Mouse (Mus musculus) heart, embryonic 15.5 days (tissue): ENCODE measurements around the gene Hnrnpu. TPM values are rescaled to one million over a fixed set of nuclear protein-coding genes. Genes with fewer than 3 reads are reported as not detected.

Experiments used
- ATAC-seq: fragments of 200-750 bp; cut with Nextera tagmentation; replicated peaks from 2 replicates; pipeline ENCODE4 v1.8.0; 2017; ENCODE audit warnings: low read depth, moderate TSS enrichment; ENCODE audit not compliant: insufficient number of reproducible peaks, insufficient read depth, low FRiP score
- H3K27ac ChIP-seq: fragments of 300-500 bp; sonication (generic); 2 replicates; pipeline ENCODE4 v1.5.1; 2015; ENCODE audit warnings: mild to moderate bottlenecking, inconsistent platforms
- H3K27me3 ChIP-seq: fragments of 300-500 bp; sonication (generic); 2 replicates; pipeline ENCODE4 v1.6.1; 2015; ENCODE audit warnings: inconsistent platforms
- H3K36me3 ChIP-seq: fragments of 300-500 bp; sonication (generic); 2 replicates; pipeline ENCODE4 v1.6.1; 2015; ENCODE audit warnings: mild to moderate bottlenecking, inconsistent platforms
- H3K4me1 ChIP-seq: fragments of 300-500 bp; sonication (generic); replicated peaks from 2 replicates; pipeline ENCODE4 v1.6.1; 2015; ENCODE audit warnings: inconsistent platforms
- H3K4me2 ChIP-seq: fragments of 300-500 bp; sonication (generic); 2 replicates; pipeline ENCODE4 v1.6.1; 2015; ENCODE audit warnings: inconsistent platforms, mild to moderate bottlenecking, moderate library complexity
- H3K4me3 ChIP-seq: fragments of 300-500 bp; sonication (generic); 2 replicates; pipeline ENCODE4 v1.5.1; 2015; ENCODE audit warnings: mild to moderate bottlenecking, inconsistent platforms
- H3K9ac ChIP-seq: fragments of 300-500 bp; sonication (generic); 2 replicates; pipeline ENCODE4 v1.6.1; 2015; ENCODE audit warnings: mild to moderate bottlenecking, inconsistent platforms
- H3K9me3 ChIP-seq: fragments of 300-500 bp; sonication (generic); replicated peaks from 2 replicates; pipeline ENCODE4 v1.6.1; 2016; ENCODE audit warnings: inconsistent platforms
- WGBS: fragments of 180-500 bp; shearing (Covaris S2); methylation state at CpG from one replicate; pipeline ENCODE4 v1.1.7; 2015; ENCODE audit warnings: mixed read lengths; 5-methylcytosine and 5-hydroxymethylcytosine counted together
- polyA plus RNA-seq: library from polyadenylated mRNA; unstranded; fragments of >200 nt; fragmentation: Nextera tagmentation; extraction: Ambion mirVana; gene quantifications from 2 replicates; pipeline ENCODE4 v1.2.1, GENCODE M21; 2015

The Hnrnpu gene
- 227 and 271 TPM in 2 replicates for polyA plus RNA-seq

- peak; percentile 92 for ATAC-seq
- WGBS, result under 1% methylated on average over 73 of the region's 73 CpGs
- H3K9ac ChIP-seq, result peak within 1 kb of the TSS; percentile 100
Observed at GRCm38 (mm10) chr1:178337551-178338317, at the start of gene Hnrnpu. TSS of gene Hnrnpu (minus strand) at chr1:178337797.

DNA sequence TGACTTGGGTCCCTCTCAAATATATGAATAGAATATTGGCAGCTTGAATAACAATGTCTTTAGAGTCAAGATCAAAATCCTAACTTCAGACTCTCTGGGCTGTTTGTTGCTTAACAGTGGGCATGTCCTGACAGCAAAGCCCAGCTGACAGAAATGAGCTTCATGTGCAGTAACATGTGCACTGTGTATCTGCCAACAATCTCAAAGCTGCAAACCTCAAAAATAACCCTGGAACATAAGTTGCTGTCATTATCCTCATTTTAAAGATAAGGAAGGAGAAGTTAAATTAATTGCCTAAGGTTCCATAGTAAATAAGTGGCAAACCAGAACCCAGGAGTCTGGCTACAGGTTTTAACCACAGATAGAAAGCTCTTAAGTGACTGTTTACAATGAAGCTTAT lies 44.6 kb upstream of the Hnrnpu start:
- Histone ChIP-seq H3K4me2 (no peak overlapping the region), H3K9me3 (no peaks in the 10 kb centered on the region), H3K36me3 (no peaks in the 10 kb centered on the region), H3K27ac (no peak overlapping the region), H3K27me3 (no peaks in the 10 kb centered on the region), H3K4me3 (no peak overlapping the region), H3K9ac (no peak overlapping the region), H3K4me1 (peaks cover 7% of the 10 kb centered on the region; the same call in 1 of the 2 replicates)
- no peak for ATAC-seq

More at GRCm38 (mm10) chr1:178337551-178338317, at the start of gene Hnrnpu:
- Histone ChIP-seq H3K4me2 (peak within 1 kb of the TSS; percentile 59), H3K4me3 (peak within 1 kb of the TSS; percentile 100), H3K4me1 (peaks cover 23% of the 10 kb centered on the region), H3K36me3 (peaks cover 20% of the 10 kb centered on the region), H3K9me3 (no peaks in the 10 kb centered on the region), H3K27me3 (no peaks in the 10 kb centered on the region), H3K27ac (peak within 1 kb of the TSS; percentile 100)

GRCm38 (mm10) chr1:178379224-178379623 lies 41.6 kb upstream of the Hnrnpu start:
- Histone ChIP-seq H3K9ac (no peak overlapping the region), H3K36me3 (no peaks in the 10 kb centered on the region), H3K9me3 (no peaks in the 10 kb centered on the region), H3K27ac (no peak overlapping the region), H3K4me2 (no peak overlapping the region), H3K27me3 (no peaks in the 10 kb centered on the region), H3K4me3 (no peak overlapping the region), H3K4me1 (peaks cover 10% of the 10 kb centered on the region)
- ATAC-seq, result no peak
- 95% methylated on average over 1 of the region's 1 CpGs for WGBS

DNA sequence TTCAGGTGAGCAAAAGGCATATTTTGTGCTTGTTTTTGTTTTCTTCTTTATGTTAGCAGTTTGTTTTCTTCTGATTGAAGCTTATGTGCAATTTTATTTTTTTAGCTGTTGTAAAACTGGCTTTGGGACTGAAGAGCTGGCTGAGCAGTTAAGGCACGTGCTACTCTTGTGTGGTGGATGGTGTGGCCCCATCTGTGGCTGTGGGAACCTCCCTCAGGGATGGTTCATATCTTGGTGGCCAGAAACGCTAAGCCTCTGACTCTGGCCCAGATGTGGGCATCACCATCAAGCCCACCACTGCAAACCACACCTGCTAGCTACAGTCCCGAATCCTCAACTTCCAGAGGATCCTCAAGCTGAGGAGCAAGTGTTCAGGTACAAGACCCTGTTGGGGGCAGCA lies 40.5 kb upstream of the Hnrnpu start:
- no peak overlapping the region for H3K9ac ChIP-seq
- H3K27ac ChIP-seq, result no peak overlapping the region
- H3K9me3 ChIP-seq, result no peaks in the 10 kb centered on the region
- H3K36me3 ChIP-seq, result no peaks in the 10 kb centered on the region
- H3K4me1 ChIP-seq, result peaks cover 10% of the 10 kb centered on the region
- ATAC-seq, result no peak
- H3K4me3 ChIP-seq, result no peak overlapping the region
- no peak overlapping the region for H3K4me2 ChIP-seq
- 64% methylated on average over 3 of the region's 3 CpGs for WGBS
- H3K27me3 ChIP-seq, result no peaks in the 10 kb centered on the region

- 55% methylated on average over 2 of the region's 2 CpGs for WGBS
- no peak for ATAC-seq
Observed at GRCm38 (mm10) chr1:178376907-178377306, 39.3 kb upstream of the Hnrnpu start.

GRCm38 (mm10) chr1:178376061-178376460 lies 38.5 kb upstream of the Hnrnpu start:
- WGBS, result 80% methylated on average over 2 of the region's 2 CpGs
- no peaks in the 10 kb centered on the region for H3K9me3 ChIP-seq
- no peak for ATAC-seq
- H3K4me3 ChIP-seq, result no peak overlapping the region
- H3K4me1 ChIP-seq, result peaks cover 3% of the 10 kb centered on the region; the same call in 1 of the 2 replicates
- H3K27me3 ChIP-seq, result no peaks in the 10 kb centered on the region
- H3K9ac ChIP-seq, result no peak overlapping the region
- H3K4me2 ChIP-seq, result no peak overlapping the region
- no peaks in the 10 kb centered on the region for H3K36me3 ChIP-seq
- H3K27ac ChIP-seq, result no peak overlapping the region

More at GRCm38 (mm10) chr1:178376907-178377306, 39.3 kb upstream of the Hnrnpu start:
- H3K9me3 ChIP-seq, result no peaks in the 10 kb centered on the region
- no peak overlapping the region for H3K9ac ChIP-seq
- H3K36me3 ChIP-seq, result no peaks in the 10 kb centered on the region
- H3K4me3 ChIP-seq, result no peak overlapping the region
- no peak overlapping the region for H3K4me2 ChIP-seq
- H3K27me3 ChIP-seq, result no peaks in the 10 kb centered on the region
- peaks cover 3% of the 10 kb centered on the region; the same call in 1 of the 2 replicates for H3K4me1 ChIP-seq
- no peak overlapping the region for H3K27ac ChIP-seq

- no peaks in the 10 kb centered on the region for H3K27me3 ChIP-seq
Observed at GRCm38 (mm10) chr1:178375381-178375780, 37.8 kb upstream of the Hnrnpu start.

GRCm38 (mm10) chr1:178372681-178373080 lies 35.1 kb upstream of the Hnrnpu start:
- H3K27ac ChIP-seq, result no peak overlapping the region
- no peaks in the 10 kb centered on the region for H3K9me3 ChIP-seq
- H3K4me3 ChIP-seq, result no peak overlapping the region
- peaks cover 18% of the 10 kb centered on the region for H3K4me1 ChIP-seq
- H3K9ac ChIP-seq, result no peak overlapping the region
- no peak for ATAC-seq
- no peaks in the 10 kb centered on the region for H3K27me3 ChIP-seq
- 80% methylated on average over 4 of the region's 4 CpGs for WGBS
- no peaks in the 10 kb centered on the region for H3K36me3 ChIP-seq
- no peak overlapping the region for H3K4me2 ChIP-seq

More at GRCm38 (mm10) chr1:178375381-178375780, 37.8 kb upstream of the Hnrnpu start:
- H3K4me3 ChIP-seq, result no peak overlapping the region
- ATAC-seq, result no peak
- H3K36me3 ChIP-seq, result no peaks in the 10 kb centered on the region
- H3K9ac ChIP-seq, result no peak overlapping the region
- H3K4me1 ChIP-seq, result peaks cover 3% of the 10 kb centered on the region; the same call in 1 of the 2 replicates
- H3K9me3 ChIP-seq, result no peaks in the 10 kb centered on the region
- H3K27ac ChIP-seq, result no peak overlapping the region
- H3K4me2 ChIP-seq, result no peak overlapping the region

DNA sequence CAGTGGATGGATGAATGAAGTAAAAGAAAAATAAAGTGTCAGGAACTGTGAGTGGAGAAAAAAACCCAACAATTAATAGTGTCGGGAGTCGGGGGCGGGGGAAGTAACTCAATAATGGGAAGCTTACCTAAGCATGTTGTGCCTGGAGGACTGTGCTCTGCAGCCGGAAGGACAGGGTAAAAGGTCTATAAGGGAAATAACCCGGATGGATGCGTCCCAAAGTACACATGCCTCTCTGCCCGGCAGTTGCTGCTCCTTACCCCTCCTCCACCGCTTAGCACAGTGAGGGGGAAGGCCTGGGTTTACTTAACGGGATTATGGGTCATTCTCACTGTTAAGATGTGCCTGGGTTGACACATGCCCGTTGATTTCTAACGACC lies 31.7 kb upstream of the Hnrnpu start:
- peak; percentile 59 for ATAC-seq
- H3K4me2 ChIP-seq, result peak overlapping the region; percentile 73

DNA sequence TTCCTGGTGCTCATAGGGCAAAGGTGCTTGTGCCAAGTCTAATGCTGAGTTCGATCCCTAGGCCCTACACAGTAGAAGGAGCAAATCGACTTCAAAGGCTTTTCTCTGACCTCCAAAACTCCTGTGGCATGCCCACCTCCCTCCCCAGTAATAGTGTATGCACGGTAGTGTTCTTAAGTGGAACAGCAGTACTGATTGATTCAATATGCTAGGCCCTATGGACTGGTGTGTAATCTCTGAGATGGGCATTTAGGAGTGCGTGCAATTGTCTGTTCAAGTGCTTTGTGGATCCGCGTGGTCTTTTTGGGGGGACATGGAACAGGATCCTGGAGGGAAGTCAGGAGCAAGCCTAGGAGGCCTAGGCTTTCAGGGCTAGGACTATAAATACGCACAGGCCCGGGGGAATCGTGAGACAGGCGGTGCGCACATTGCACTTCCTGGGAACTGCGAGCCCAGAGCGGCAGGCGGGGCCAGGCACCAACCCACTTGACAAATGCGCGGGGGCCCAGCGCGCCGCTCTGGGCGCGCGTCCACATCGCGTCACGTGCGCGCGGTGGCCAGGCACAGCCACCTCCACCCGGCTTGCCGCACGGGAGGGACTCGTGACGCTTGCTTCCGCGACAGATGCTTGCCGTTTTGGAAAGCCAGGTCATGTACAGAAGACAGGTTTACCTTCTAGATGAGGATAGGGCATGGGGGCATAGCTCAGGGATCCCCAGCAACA lies 31.1 kb upstream of the Hnrnpu start:
- 1% methylated on average over 36 of the region's 36 CpGs for WGBS
- Histone ChIP-seq H3K27ac (peak overlapping the region; percentile 96), H3K4me3 (peak overlapping the region; percentile 55), H3K9ac (peak overlapping the region; percentile 50), H3K36me3 (no peaks in the 10 kb centered on the region), H3K4me2 (peak overlapping the region; percentile 73), H3K9me3 (no peaks in the 10 kb centered on the region), H3K27me3 (no peaks in the 10 kb centered on the region), H3K4me1 (peaks cover 16% of the 10 kb centered on the region)
- ATAC-seq, result peak; percentile 96

More for the DNA sequence above, 31.7 kb upstream of the Hnrnpu start:
- Histone ChIP-seq H3K9me3 (no peaks in the 10 kb centered on the region), H3K27me3 (no peaks in the 10 kb centered on the region), H3K9ac (peak overlapping the region; percentile 50), H3K4me3 (peak overlapping the region; percentile 55), H3K4me1 (peaks cover 16% of the 10 kb centered on the region), H3K36me3 (no peaks in the 10 kb centered on the region), H3K27ac (peak overlapping the region; percentile 96)
- WGBS, result under 1% methylated on average over 11 of the region's 11 CpGs

DNA sequence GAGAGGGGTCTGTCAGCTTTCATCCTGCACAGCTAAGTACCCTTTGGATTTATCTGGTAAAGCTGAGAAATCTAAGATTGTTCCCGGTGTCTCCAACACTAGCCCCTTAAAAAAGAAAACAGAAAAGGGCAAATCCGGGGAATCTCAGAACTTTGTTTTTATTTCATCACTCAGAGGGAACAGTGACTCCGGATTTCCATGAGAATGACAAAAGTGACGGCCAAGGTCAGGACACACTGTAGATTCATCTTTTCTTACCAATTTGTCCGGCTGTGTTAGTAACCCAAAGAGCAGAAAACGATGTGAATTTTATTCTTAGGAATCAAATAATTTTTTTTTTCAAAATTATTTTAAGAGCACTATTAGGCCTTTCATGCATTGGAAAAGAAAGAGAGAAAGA lies 30.5 kb upstream of the Hnrnpu start:
- Histone ChIP-seq H3K9ac (no peak overlapping the region), H3K4me2 (peak overlapping the region; percentile 73; the same call in 1 of the 2 replicates), H3K36me3 (no peaks in the 10 kb centered on the region), H3K27ac (peak overlapping the region; percentile 96), H3K4me1 (peaks cover 16% of the 10 kb centered on the region), H3K27me3 (no peaks in the 10 kb centered on the region), H3K9me3 (no peaks in the 10 kb centered on the region), H3K4me3 (no peak overlapping the region)
- no peak for ATAC-seq
- WGBS, result 62% methylated on average over 6 of the region's 6 CpGs
